Comparison of ENCODE assay signal across 11 mouse cellular contexts in genomic region chr17:65642578-65642991, GRCm38 (mm10). TPM values are rescaled to one million over a fixed set of nuclear protein-coding genes. Genes with fewer than 3 reads are reported as not detected.
A peak's percentile ranks its signal among the peaks of the same experiment; 100 is the strongest.
DNase-seq lines count a peak whose midpoint lies in the region; ATAC-seq and TF ChIP-seq lines count a peak whose summit lies in the region.
"Had no signal": no experiment of that assay in that cellular context is flagged by ENCODE, and none has a peak within 500 bp of the region (broad histone marks: within the 10 kb centered on the region; RNA-seq: fewer than 3 reads in every experiment).

No protein-coding gene starts in this region.

- no peak for TF ChIP-seq POLR2A in thymus, adult 2 months (IDR thresholded peaks at IDR 0.05; ENCODE audit: control insufficient read depth, extremely low read depth, insufficient read depth, low read length, poor library complexity)

- no peak overlapping the region for H3K4me3 ChIP-seq in layer of hippocampus, adult 2 months
- no peak overlapping the region for H3K4me3 ChIP-seq in hindbrain, embryonic 11.5 days (ENCODE audit: low read depth, low read length)
- H3K4me3 ChIP-seq in neural tube, embryonic 13.5 days, result no peak overlapping the region
- no peak overlapping the region for H3K4me3 ChIP-seq in thymus, adult 2 months (ENCODE audit: control insufficient read depth, insufficient read depth, low read length)

- ATAC-seq in hindbrain, embryonic 11.5 days (ENCODE audit: low FRiP score), result peak; percentile 40; the same call in 1 of the 2 replicates
- peak; percentile 52 for ATAC-seq in neural tube, embryonic 13.5 days (ENCODE audit: low read depth)
- no peak for ATAC-seq in megakaryocyte progenitor cell, adult 5-6 weeks (replicated peaks; ENCODE audit: poor library complexity)

- H3K36me3 ChIP-seq in hindbrain, embryonic 11.5 days (ENCODE audit: control insufficient read depth, insufficient read depth, low read length), result no peaks in the 10 kb centered on the region
- H3K36me3 ChIP-seq in neural tube, embryonic 13.5 days, result no peaks in the 10 kb centered on the region
- no peaks in the 10 kb centered on the region for H3K36me3 ChIP-seq in thymus, adult 2 months (ENCODE audit: control insufficient read depth, insufficient read depth, low read length)

- 46% methylated on average over 5 of the region's 5 CpGs for WGBS in hindbrain, embryonic 11.5 days
- 24% methylated on average over 5 of the region's 5 CpGs for whole genome bisulfite sequencing in neural tube, embryonic 13.5 days
- 87% methylated on average over 5 of the region's 5 CpGs for WGBS in thymus, adult 2 months

- no peaks in the 10 kb centered on the region for H3K27me3 ChIP-seq in hindbrain, embryonic 11.5 days (ENCODE audit: control insufficient read depth, insufficient read depth, low read length)
- no peaks in the 10 kb centered on the region for H3K27me3 ChIP-seq in neural tube, embryonic 13.5 days
- no peaks in the 10 kb centered on the region for H3K27me3 ChIP-seq in thymus, adult 2 months (ENCODE audit: control insufficient read depth, insufficient read depth, low read length)

- H3K27ac ChIP-seq in layer of hippocampus, adult 2 months, result peak overlapping the region; percentile 85
- no peak overlapping the region for H3K27ac ChIP-seq in hindbrain, embryonic 11.5 days (ENCODE audit: low read depth, low read length)
- H3K27ac ChIP-seq in neural tube, embryonic 13.5 days (replicated peaks), result peak overlapping the region; percentile 62; the same call in 1 of the 2 replicates
- H3K27ac ChIP-seq in thymus, adult 2 months (ENCODE audit: control insufficient read depth, insufficient read depth, low read length), result no peak overlapping the region
- H3K27ac ChIP-seq: liver, embryonic 14.5 days had no signal

- no peaks in the 10 kb centered on the region for H3K4me1 ChIP-seq in hindbrain, embryonic 11.5 days (replicated peaks; ENCODE audit: control insufficient read depth, insufficient read depth, low read length)
- peaks cover 21% of the 10 kb centered on the region for H3K4me1 ChIP-seq in neural tube, embryonic 13.5 days (replicated peaks)
- no peaks in the 10 kb centered on the region for H3K4me1 ChIP-seq in thymus, adult 2 months (replicated peaks; ENCODE audit: control insufficient read depth, insufficient read depth, low read length)

- H3K9ac ChIP-seq in hindbrain, embryonic 11.5 days (ENCODE audit: low read depth, low read length), result no peak overlapping the region
- H3K9ac ChIP-seq in neural tube, embryonic 13.5 days, result no peak overlapping the region
- H3K9ac ChIP-seq: liver, embryonic 14.5 days had no signal

- no peaks in the 10 kb centered on the region for H3K9me3 ChIP-seq in hindbrain, embryonic 11.5 days (ENCODE audit: control insufficient read depth, low read length)
- no peaks in the 10 kb centered on the region for H3K9me3 ChIP-seq in neural tube, embryonic 13.5 days

- DNase-seq in layer of hippocampus, adult 2 months (ENCODE audit: low spot score in 2 of 2), result no peak
- DNase-seq in layer of hippocampus, adult 9-11 months, result no peak
- peak; percentile 17 for DNase-seq in embryo, embryonic 10 days (ENCODE audit: low spot score)
- DNase-seq in hindbrain, embryonic 11.5 days (ENCODE audit: low spot score), result peak; percentile 9
- DNase-seq in urinary bladder, adult 2 months (ENCODE audit: low spot score), result no peak
- no peak for DNase-seq in thymus, adult 2 months

- no peak for TF ChIP-seq CTCF in layer of hippocampus, adult 2 months (conservative IDR thresholded peaks at IDR 0.05)
- TF ChIP-seq CTCF in thymus, adult 2 months (IDR thresholded peaks at IDR 0.05; ENCODE audit: borderline replicate concordance, control insufficient read depth, extremely low read depth, insufficient read depth, low read length, poor library complexity), result no peak

- H3K4me2 ChIP-seq in hindbrain, embryonic 11.5 days (replicated peaks; ENCODE audit: low read depth, low read length), result no peak overlapping the region
- H3K4me2 ChIP-seq in neural tube, embryonic 13.5 days, result no peak overlapping the region

RNA-seq across cellular contexts. Expression of gene Txndc2, which starts 0.6 kb away (rescaled TPM):
- not detected for total RNA-seq in layer of hippocampus, adult 2 months (2021)
- 0.10 TPM in 1 of 2 replicates, not detected in the other for polyA plus RNA-seq in hindbrain, embryonic 11.5 days (2014; fragmentation: Nextera tagmentation; extraction: Ambion mirVana)
- 0.17 TPM in 1 of 2 replicates, not detected in the other for polyA plus RNA-seq in neural tube, embryonic 13.5 days (2015; fragmentation: Nextera tagmentation; extraction: Ambion mirVana)
- 0.04 and 0.06 TPM in 2 replicates for polyA plus RNA-seq in urinary bladder, adult 2 months (2012; rRNA removed)
- total RNA-seq in megakaryocyte progenitor cell, adult 5-6 weeks (2015), result 0.17 and 0.22 TPM in 2 replicates
- total RNA-seq in megakaryocyte progenitor cell, adult 5-6 weeks (2017), result not detected in 2 replicates
- not detected in 2 replicates for polyA plus RNA-seq in thymus, adult 2 months (2012; rRNA removed)
- total RNA-seq: MEL had no signal
- polyA plus RNA-seq: liver, embryonic 14.5 days; spleen, adult 2 months had no signal

RNA-seq across cellular contexts. Expression of gene Vapa, which starts 29.2 kb away (rescaled TPM):
- total RNA-seq in layer of hippocampus, adult 2 months (2021), result 100 to 1,000 TPM; 131 to 137 TPM
- 258 and 266 TPM in 2 replicates for polyA plus RNA-seq in hindbrain, embryonic 11.5 days (2014; fragmentation: Nextera tagmentation; extraction: Ambion mirVana)
- 308 and 327 TPM in 2 replicates for polyA plus RNA-seq in neural tube, embryonic 13.5 days (2015; fragmentation: Nextera tagmentation; extraction: Ambion mirVana)
- 67.9 and 68.3 TPM in 2 replicates for polyA plus RNA-seq in urinary bladder, adult 2 months (2012; rRNA removed)
- 195 and 214 TPM in 2 replicates for total RNA-seq in megakaryocyte progenitor cell, adult 5-6 weeks (2015)
- total RNA-seq in megakaryocyte progenitor cell, adult 5-6 weeks (2017), result 141 and 147 TPM in 2 replicates
- polyA plus RNA-seq in thymus, adult 2 months (2012; rRNA removed), result 32.9 and 58.0 TPM in 2 replicates

Comparison
In these comparisons a context has a peak if more than half of its experiments do, and no peak if none do; other contexts are left out.
1. DNase-seq: peak in embryo, embryonic 10 days (single experiment) and hindbrain, embryonic 11.5 days (single experiment); none in layer of hippocampus, adult 2 months (0 of 2), layer of hippocampus, adult 9-11 months (single experiment), urinary bladder, adult 2 months (single experiment) and thymus, adult 2 months (single experiment).
2. H3K27ac ChIP-seq: peak in layer of hippocampus, adult 2 months (single experiment) and neural tube, embryonic 13.5 days (single experiment); none in hindbrain, embryonic 11.5 days (single experiment) and thymus, adult 2 months (single experiment).